Mouse (Mus musculus) C3H10T1/2 (cell line): ENCODE results near the gene Aspscr1. TPM values are rescaled to one million over a fixed set of nuclear protein-coding genes. Genes with fewer than 3 reads are reported as not detected.

Source experiments
- polyA plus RNA-seq, 2 experiments: library from polyadenylated mRNA; unstranded; fragments of >200 nt; fragmentation: generic; extraction: Trizol; gene quantifications; one replicate each; pipeline ENCODE4 v1.2.1; 2012; ENCODE audit warnings: missing spikeins in 2 of 2

The Aspscr1 gene
- 100 to 1,000 TPM; 116 to 219 TPM for polyA plus RNA-seq

GRCm38 (mm10) chr11:120672687-120673593 lies at the start of gene Aspscr1:
Gene Aspscr1 (plus strand): TSS chr11:120672973.

DNA sequence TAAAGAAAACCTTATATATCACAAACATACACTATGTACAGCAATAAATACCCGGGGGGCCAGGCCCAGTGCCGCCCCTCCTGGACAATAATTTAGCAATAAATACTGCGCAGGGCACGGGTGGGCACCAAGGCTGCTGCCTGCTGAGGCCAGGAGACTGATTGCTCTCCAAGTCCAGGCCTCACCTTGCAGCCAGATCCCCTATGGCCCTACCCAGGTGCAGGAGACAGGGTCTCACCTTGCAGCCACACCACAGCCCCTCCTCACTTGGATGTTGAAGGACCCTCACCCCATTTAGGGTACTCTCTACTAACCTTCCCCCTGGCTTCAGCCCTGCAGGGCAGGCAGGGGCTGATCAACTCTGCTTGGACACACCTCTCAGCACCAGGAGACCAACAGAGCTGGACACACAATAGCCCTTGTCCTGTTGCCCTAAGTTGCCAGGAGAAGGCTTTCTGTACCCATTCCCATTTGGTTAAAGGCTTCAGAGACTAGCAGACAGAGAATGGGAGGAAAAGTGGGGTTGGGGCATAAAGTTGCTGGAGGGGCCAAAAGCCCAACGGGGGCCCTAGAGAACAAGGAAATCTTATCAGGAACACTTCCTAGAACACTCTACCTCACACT lies 47.5 kb upstream of the Aspscr1 start, which contains the start of gene Sirt7:
Sirt7 (minus strand) TSS at position 89 of the 624 bp plus-strand sequence.

DNA sequence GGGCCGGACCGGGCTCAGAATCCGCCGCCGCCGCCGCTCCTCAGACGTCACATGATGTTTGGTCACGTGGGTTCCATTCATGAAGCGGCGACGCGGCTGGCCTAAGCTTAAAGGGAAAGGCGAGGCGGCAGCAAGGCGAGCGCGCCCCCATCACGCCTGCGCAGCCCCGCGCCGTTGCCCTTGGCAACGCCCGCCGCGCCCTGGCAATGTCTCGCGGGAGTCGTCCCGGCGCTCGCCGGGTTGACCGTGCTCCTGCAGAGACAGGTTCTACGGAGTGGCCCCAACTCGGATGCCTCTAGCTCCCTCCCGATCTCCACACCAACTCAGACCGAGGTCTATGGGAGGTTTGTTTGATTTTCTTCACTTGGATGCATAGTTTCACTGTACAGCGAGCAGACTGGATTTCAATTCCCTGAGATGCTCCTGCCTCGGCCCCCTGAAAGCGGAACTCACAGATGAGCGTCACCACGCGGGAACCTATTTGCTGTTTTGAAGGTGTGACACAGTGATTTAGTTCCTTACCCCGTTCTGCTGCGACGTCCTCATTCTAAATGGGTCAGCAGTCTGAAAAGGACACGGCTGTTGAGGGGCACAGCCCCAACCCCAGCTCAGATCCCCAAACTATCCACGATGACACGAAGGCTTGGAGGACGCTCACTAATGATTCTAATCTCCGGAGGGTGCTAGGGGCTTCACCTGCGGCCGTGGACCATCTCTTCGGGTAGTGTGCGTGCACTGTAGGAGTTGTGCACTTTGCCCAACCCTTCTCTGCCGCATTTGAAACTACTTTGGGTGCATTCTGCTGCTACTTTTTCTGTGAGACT lies 39.0 kb upstream of the Aspscr1 start, which contains the start of gene Mafg:
Mafg (minus strand) TSS at position 81 of the 824 bp plus-strand sequence.

DNA sequence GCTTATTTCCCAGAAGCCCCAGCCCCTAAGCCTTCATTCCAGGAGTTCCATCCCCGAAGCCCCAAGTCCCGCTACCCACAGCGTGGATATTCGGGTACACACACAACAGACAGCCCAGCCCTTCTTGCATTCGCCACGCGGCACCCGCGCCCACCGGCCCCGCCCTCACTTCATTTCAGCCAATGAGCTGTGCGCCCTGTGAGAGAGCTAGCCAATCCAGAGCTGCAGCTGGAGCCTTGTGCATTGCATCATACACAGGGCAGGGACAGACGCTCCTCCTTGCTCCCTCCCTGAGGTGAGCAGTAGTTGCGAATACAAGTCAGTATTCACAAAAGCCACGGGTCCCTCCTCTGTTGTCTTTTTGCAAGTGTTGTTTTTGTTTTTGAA lies 29.2 kb upstream of the Aspscr1 start, which contains the start of gene Pycr1:
Pycr1 (minus strand) TSS at position 169 of the 387 bp plus-strand sequence.

DNA sequence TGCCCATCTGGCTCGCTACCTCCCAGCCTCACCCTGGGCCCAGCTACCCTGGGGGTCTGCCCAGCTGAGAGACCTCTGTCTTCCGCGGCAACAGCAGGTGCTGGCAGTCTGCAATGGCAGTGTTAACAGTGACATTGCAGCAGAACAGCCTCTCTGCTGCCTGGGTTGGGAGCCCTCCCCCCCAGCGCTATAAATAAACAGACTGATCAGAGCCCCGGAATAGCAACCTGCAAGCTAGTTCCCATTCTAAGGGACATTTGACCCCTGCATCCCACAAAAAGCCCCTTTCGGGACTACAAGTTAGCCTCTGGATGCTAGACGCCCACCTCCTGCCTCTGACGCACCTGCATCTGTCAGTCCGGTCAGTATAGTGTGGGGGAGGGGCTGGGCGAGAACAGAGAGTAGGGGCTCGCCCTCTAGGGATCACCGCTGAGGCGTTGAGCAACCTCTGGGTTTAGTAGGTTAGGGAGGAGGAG lies 24.7 kb upstream of the Aspscr1 start, which contains the start of gene Myadml2:
Myadml2 (minus strand) TSS at position 158 of the 476 bp plus-strand sequence.

DNA sequence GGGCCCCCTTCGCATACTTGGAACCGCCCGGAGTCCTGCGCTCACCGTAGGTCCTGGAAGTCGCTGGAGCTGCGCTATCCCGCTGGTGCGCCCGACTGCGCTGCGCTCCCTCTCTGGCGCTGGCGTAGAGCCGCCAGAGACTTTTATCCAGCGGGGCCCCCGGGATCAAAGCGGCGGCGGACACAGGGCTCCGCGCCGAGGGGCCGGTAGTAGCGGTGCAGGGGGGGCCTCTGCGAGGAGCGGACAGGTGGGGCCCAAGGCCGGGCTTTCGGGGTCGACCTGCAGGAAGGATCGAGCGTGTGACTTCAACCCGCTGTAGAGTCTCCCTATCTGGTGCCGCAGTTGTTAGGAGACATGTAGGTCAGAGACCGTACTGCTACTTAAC lies 11.7 kb upstream of the Aspscr1 start, which contains the start of gene Notum:
Notum (minus strand) TSS at position 100 of the 385 bp plus-strand sequence.

DNA sequence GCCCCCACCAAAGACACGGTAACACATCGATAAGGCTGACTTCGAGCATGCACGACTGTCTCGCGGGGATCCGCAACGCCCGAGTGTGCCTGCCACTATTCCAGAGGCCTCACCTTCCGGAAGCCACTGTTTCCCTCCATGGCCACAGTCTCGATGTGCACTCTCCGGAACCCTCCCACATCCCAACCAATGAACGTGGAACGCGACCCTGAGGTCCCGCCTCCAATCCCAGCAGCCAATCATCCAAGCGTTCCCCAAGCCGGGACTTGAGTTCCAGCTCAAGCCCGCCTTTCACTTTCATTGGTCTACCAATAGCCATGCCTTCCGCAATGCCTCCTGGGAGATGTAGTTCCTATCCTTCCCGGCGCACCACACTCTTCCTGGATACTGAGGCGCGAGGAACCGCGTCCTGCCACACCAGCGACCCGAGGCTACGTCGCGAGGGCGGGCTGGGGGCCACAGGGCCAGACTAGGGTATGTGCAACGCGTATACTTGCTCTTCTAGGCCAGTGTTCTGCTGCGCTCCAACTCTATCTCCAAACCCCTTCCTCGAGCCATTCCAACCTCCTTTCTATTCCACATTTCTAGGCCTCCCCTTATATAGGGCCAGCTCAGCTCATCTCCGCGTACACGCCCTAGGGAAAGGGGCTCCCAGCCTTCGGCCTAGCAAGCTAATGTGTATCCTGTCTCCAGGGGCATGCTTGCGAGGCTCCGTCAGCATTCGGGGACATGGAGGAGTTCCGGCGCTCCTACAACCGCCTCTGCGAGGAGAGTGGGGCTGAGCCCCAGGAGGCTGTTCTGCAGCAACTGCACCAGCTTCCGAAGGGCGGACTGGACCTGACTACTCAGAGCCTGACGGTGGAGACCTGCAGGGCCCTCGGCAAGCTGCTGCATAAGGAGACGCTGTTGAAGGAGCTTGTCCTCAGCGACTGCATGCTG lies 41.1 kb downstream of the Aspscr1 start, which contains the start of the genes Cenpx and Lrrc45:
Cenpx (minus strand) TSS at position 159 of the 939 bp plus-strand sequence.
Lrrc45 (plus strand) TSS at position 346 of the 939 bp plus-strand sequence.

DNA sequence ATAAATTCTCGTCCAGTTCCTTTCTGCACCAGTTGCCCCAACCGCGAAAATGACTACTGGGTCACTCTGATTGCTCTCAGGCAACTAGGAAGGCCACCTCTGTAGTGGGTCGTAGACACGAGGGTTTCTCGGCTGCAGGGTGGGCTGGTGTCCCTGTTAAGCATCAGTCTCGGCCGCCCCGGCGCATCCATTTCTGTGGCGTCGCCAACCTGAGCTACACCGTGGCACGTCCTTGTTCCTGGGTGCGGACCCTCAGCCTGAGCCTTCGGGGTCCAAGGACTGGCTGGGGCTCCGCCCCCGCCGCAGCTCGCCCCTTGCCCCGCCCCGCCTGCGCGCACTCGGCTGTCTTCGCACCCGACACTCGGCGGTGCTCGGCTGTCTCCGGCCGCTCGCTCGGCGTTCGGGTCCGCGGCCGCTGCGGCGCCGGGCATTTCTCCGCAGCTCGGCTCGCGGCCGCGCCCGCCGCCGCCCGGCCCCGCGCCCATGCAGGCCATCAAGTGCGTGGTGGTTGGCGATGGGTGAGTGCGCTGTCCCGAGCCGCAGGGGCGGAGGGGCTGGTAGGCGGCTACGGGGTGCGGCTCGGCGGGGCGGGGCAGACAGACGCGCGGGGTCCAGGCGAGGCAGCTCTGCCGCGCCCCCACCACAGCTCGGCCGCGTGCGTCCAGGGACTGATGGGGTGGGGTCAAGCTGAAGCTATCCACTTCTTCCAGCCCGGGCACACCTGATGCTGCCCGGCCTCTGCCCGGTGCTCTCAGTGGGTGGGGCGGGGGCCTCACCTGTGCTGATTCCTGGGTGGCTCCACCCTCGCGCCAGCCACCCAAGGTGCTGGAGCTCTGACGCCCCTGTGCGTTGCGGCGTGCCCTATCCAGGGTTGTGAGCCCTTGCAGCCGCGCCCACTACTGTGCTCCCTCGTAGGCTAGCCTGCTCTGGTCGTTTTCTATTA lies 48.6 kb downstream of the Aspscr1 start, which contains the start of gene Rac3:
Rac3 (plus strand) TSS at position 347 of the 943 bp plus-strand sequence.

GRCm38 (mm10) chr11:120727169-120727527 lies 54.4 kb downstream of the Aspscr1 start, which contains the start of gene Dcxr:
Gene Dcxr (minus strand): TSS chr11:120727281.

DNA sequence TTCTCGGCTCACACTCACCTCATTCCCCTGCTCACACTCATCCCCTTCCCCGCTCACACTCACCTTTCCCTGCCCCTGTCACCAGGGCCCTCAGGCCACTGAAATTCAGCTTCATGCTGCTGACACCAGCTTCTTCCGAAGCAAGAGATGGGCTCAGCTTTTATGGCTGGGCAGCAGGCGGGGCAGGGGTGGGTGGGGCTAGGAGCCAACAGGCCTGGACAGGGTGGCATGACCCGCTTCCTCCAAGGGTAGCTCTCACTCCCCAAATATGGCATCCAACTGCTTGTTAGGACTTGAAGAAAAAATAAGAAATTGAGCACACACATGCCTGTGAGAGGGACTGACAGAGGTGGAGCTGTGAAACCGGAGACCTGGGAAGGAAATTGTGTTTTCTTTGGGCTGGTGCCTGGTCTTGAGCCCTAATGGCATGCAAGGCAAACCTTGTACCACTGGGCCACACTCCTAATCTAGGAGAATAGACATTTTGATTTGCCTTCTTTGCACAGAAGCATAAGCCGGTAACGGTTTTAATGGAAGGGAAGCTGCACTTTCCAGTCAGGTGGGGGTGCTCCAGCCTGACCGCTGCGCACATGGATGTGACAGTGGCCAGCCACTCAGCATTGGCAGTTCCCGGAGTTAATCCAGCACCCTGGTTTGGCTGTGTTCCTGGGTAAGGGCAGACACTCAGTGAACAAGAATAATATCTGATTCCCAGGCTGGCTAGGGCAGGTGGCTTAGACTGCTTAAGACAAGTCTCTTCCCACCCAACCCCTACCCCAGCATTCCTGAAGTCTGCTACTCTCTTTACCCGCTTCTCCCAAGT lies 59.3 kb downstream of the Aspscr1 start, which contains the start of gene Cbr2:
Cbr2 (minus strand) TSS at position 257 of the 823 bp plus-strand sequence.

Other genes starting within 250 kb of the Aspscr1 start
- 10 to 100 TPM; 34.7 to 46.1 TPM for gene Nploc4, start 235.3 kb upstream of the Aspscr1 start, polyA plus RNA-seq
- gene Tspan10, start 230.3 kb upstream of the Aspscr1 start, polyA plus RNA-seq = under 1 TPM in 1 of 2 experiments, not detected in 1; 0.02 TPM
- 1 to 10 TPM in 1 of 2 experiments, under 1 TPM in 1; 0.06 to 1.0 TPM for gene Pde6g, start 219.5 kb upstream of the Aspscr1 start, polyA plus RNA-seq
- 10 to 100 TPM; 18.6 to 34.7 TPM for gene Oxld1, start 214.9 kb upstream of the Aspscr1 start, polyA plus RNA-seq
- 10 to 100 TPM in 1 of 2 experiments, 1 to 10 TPM in 1; 7.9 to 22.4 TPM for gene Ccdc137, start 214.9 kb upstream of the Aspscr1 start, polyA plus RNA-seq
- gene Arl16, start 205.4 kb upstream of the Aspscr1 start, polyA plus RNA-seq = 10 to 100 TPM; 29.8 to 44.2 TPM
- gene Mrpl12, start 188.4 kb upstream of the Aspscr1 start, polyA plus RNA-seq = 100 to 1,000 TPM; 146 to 509 TPM
- 100 to 1,000 TPM; 118 to 126 TPM for gene Slc25a10, start 181.1 kb upstream of the Aspscr1 start, polyA plus RNA-seq
- under 1 TPM in 1 of 2 experiments, not detected in 1; 0.08 TPM for gene Gcgr, start 142.3 kb upstream of the Aspscr1 start, polyA plus RNA-seq
- gene Mcrip1, start 123.2 kb upstream of the Aspscr1 start, polyA plus RNA-seq = 100 to 1,000 TPM; 245 to 382 TPM
- under 1 TPM; 0.25 to 0.63 TPM for gene Ppp1r27, start 121.8 kb upstream of the Aspscr1 start, polyA plus RNA-seq
- gene P4hb, start 99.7 kb upstream of the Aspscr1 start, polyA plus RNA-seq = 1,000 to 10,000 TPM in 1 of 2 experiments, 100 to 1,000 TPM in 1; 703 to 1,073 TPM
- gene Arhgdia, start 91.3 kb upstream of the Aspscr1 start, polyA plus RNA-seq = 1,000 to 10,000 TPM; 1,146 to 2,128 TPM
- gene Alyref, start 74.6 kb upstream of the Aspscr1 start, polyA plus RNA-seq = 100 to 1,000 TPM; 130 to 156 TPM
- gene Anapc11, start 74.6 kb upstream of the Aspscr1 start, polyA plus RNA-seq = 100 to 1,000 TPM; 274 to 500 TPM
- 1 to 10 TPM in 1 of 2 experiments, under 1 TPM in 1; 0.29 to 1.2 TPM for gene Npb, start 64.5 kb upstream of the Aspscr1 start, polyA plus RNA-seq
- gene Pcyt2, start 55.0 kb upstream of the Aspscr1 start, polyA plus RNA-seq = 10 to 100 TPM; 34.5 to 72.4 TPM
- 10 to 100 TPM; 18.6 to 29.5 TPM for gene Sirt7, start 47.7 kb upstream of the Aspscr1 start, polyA plus RNA-seq
- 10 to 100 TPM; 11.2 to 27.5 TPM for gene Mafg, start 39.4 kb upstream of the Aspscr1 start, polyA plus RNA-seq
- gene Pycr1, start 29.2 kb upstream of the Aspscr1 start, polyA plus RNA-seq = 10 to 100 TPM; 15.8 to 35.0 TPM
- not detected for gene Myadml2, start 24.8 kb upstream of the Aspscr1 start, polyA plus RNA-seq
- 1 to 10 TPM; 5.1 to 6.4 TPM for gene Notum, start 11.8 kb upstream of the Aspscr1 start, polyA plus RNA-seq
- 100 to 1,000 TPM in 1 of 2 experiments, 10 to 100 TPM in 1; 82.4 to 151 TPM for gene Cenpx, start 40.8 kb downstream of the Aspscr1 start, polyA plus RNA-seq
- 10 to 100 TPM; 13.4 to 31.9 TPM for gene Lrrc45, start 41.0 kb downstream of the Aspscr1 start, polyA plus RNA-seq
- 10 to 100 TPM in 1 of 2 experiments, under 1 TPM in 1; 0.85 to 12.5 TPM for gene Rac3, start 48.5 kb downstream of the Aspscr1 start, polyA plus RNA-seq
- 100 to 1,000 TPM; 170 to 223 TPM for gene Dcxr, start 54.3 kb downstream of the Aspscr1 start, polyA plus RNA-seq
- gene Cbr2, start 59.1 kb downstream of the Aspscr1 start, polyA plus RNA-seq = 1,000 to 10,000 TPM in 1 of 2 experiments, 100 to 1,000 TPM in 1; 150 to 1,096 TPM
- 1,000 to 10,000 TPM in 1 of 2 experiments, 10 to 100 TPM in 1; 83.4 to 2,207 TPM for gene Hmga1b, start 89.8 kb downstream of the Aspscr1 start, polyA plus RNA-seq
- 10 to 100 TPM; 36.7 to 58.4 TPM for gene Rfng, start 111.2 kb downstream of the Aspscr1 start, polyA plus RNA-seq
- 100 to 1,000 TPM; 221 to 278 TPM for gene Gps1, start 111.3 kb downstream of the Aspscr1 start, polyA plus RNA-seq
- 10 to 100 TPM; 56.8 to 85.8 TPM for gene Dus1l, start 123.4 kb downstream of the Aspscr1 start, polyA plus RNA-seq
- gene Fasn, start 151.6 kb downstream of the Aspscr1 start, polyA plus RNA-seq = 100 to 1,000 TPM; 217 to 230 TPM